Mouse (Mus musculus): ENCODE data around the gene Smarcc1. TPM values are rescaled to one million over a fixed set of nuclear protein-coding genes. Genes with fewer than 3 reads are reported as not detected.
A peak's percentile ranks its signal among the peaks of the same experiment; 100 is the strongest.
"Not testable (repeated sequence)": the region's sequence is repeated elsewhere in the genome, so short reads cannot be mapped to it uniquely, and the experiment has no call there.

Gene Smarcc1
- 190 and 193 TPM in 2 replicates for polyA plus RNA-seq (2014; fragmentation: Nextera tagmentation; extraction: Ambion mirVana)

GRCm38 (mm10) chr9:110116977-110117778 is at the start of gene Smarcc1:
Gene Smarcc1 (plus strand): TSS chr9:110117708.
- peak; percentile 94 for ATAC-seq (replicated peaks; ENCODE audit: insufficient number of reproducible peaks, low FRiP score, low TSS enrichment, low read depth)
- Histone ChIP-seq H3K4me3 (ENCODE audit: low read depth, low read length) (peak within 1 kb of the TSS; percentile 67), H3K36me3 (replicated peaks; ENCODE audit: control insufficient read depth, insufficient read depth, low read depth, low read length) (no peaks in the 10 kb centered on the region), H3K9ac (replicated peaks; ENCODE audit: low read length) (peak within 1 kb of the TSS; percentile 91), H3K9me3 (replicated peaks; ENCODE audit: control insufficient read depth, low read length) (no peaks in the 10 kb centered on the region), H3K4me1 (ENCODE audit: control insufficient read depth, insufficient read depth, low read length) (peaks cover 3% of the 10 kb centered on the region; the same call in 1 of the 2 replicates), H3K4me2 (ENCODE audit: low read depth, low read length) (peak within 1 kb of the TSS; percentile 73), H3K27ac (replicated peaks; ENCODE audit: low read depth, low read length) (peak within 1 kb of the TSS; percentile 94), H3K27me3 (ENCODE audit: control insufficient read depth, insufficient read depth, low read length) (no peaks in the 10 kb centered on the region)
- WGBS, result under 1% methylated on average over 78 of the region's 79 CpGs
- DNase-seq (ENCODE audit: low spot score), result peak; percentile 94

- DNase-seq (ENCODE audit: low spot score) (no peak), ATAC-seq (replicated peaks; ENCODE audit: insufficient number of reproducible peaks, low FRiP score, low TSS enrichment, low read depth) (no peak)
- Histone ChIP-seq H3K27me3 (ENCODE audit: control insufficient read depth, insufficient read depth, low read length) (no peaks in the 10 kb centered on the region), H3K9ac (replicated peaks; ENCODE audit: low read length) (no peak overlapping the region), H3K4me3 (ENCODE audit: low read depth, low read length) (no peak overlapping the region), H3K4me2 (ENCODE audit: low read depth, low read length) (no peak overlapping the region), H3K27ac (replicated peaks; ENCODE audit: low read depth, low read length) (no peak overlapping the region), H3K36me3 (replicated peaks; ENCODE audit: control insufficient read depth, insufficient read depth, low read depth, low read length) (no peaks in the 10 kb centered on the region; the same call in 1 of the 2 replicates), H3K4me1 (ENCODE audit: control insufficient read depth, insufficient read depth, low read length) (no peaks in the 10 kb centered on the region), H3K9me3 (replicated peaks; ENCODE audit: control insufficient read depth, low read length) (no peaks in the 10 kb centered on the region)
- WGBS, result 89% methylated on average over 6 of the region's 6 CpGs
Observed at GRCm38 (mm10) chr9:110068745-110069144, 48.8 kb upstream of the Smarcc1 start.

- no peak overlapping the region for H3K4me2 ChIP-seq (ENCODE audit: low read depth, low read length)
- H3K9ac ChIP-seq (replicated peaks; ENCODE audit: low read length), result no peak overlapping the region
- H3K36me3 ChIP-seq (replicated peaks; ENCODE audit: control insufficient read depth, insufficient read depth, low read depth, low read length), result no peaks in the 10 kb centered on the region; the same call in 1 of the 2 replicates
- H3K4me1 ChIP-seq (ENCODE audit: control insufficient read depth, insufficient read depth, low read length), result no peaks in the 10 kb centered on the region
- ATAC-seq (replicated peaks; ENCODE audit: insufficient number of reproducible peaks, low FRiP score, low TSS enrichment, low read depth), result no peak
- no peaks in the 10 kb centered on the region for H3K27me3 ChIP-seq (ENCODE audit: control insufficient read depth, insufficient read depth, low read length)
- no peak overlapping the region for H3K27ac ChIP-seq (replicated peaks; ENCODE audit: low read depth, low read length)
- 87% methylated on average over 9 of the region's 9 CpGs for WGBS
- no peak for DNase-seq (ENCODE audit: low spot score)
- H3K4me3 ChIP-seq (ENCODE audit: low read depth, low read length), result no peak overlapping the region
- H3K9me3 ChIP-seq (replicated peaks; ENCODE audit: control insufficient read depth, low read length), result no peaks in the 10 kb centered on the region
Observed at GRCm38 (mm10) chr9:110070358-110070757, 47.1 kb upstream of the Smarcc1 start.

- Histone ChIP-seq H3K36me3 (replicated peaks; ENCODE audit: control insufficient read depth, insufficient read depth, low read depth, low read length) (no peaks in the 10 kb centered on the region; the same call in 1 of the 2 replicates), H3K4me1 (ENCODE audit: control insufficient read depth, insufficient read depth, low read length) (no peaks in the 10 kb centered on the region), H3K9me3 (replicated peaks; ENCODE audit: control insufficient read depth, low read length) (no peaks in the 10 kb centered on the region), H3K27ac (replicated peaks; ENCODE audit: low read depth, low read length) (no peak overlapping the region), H3K27me3 (ENCODE audit: control insufficient read depth, insufficient read depth, low read length) (no peaks in the 10 kb centered on the region), H3K4me2 (ENCODE audit: low read depth, low read length) (no peak overlapping the region), H3K9ac (replicated peaks; ENCODE audit: low read length) (no peak overlapping the region), H3K4me3 (ENCODE audit: low read depth, low read length) (no peak overlapping the region)
- ATAC-seq (replicated peaks; ENCODE audit: insufficient number of reproducible peaks, low FRiP score, low TSS enrichment, low read depth), result no peak
- 86% methylated on average over 4 of the region's 4 CpGs for WGBS
- no peak for DNase-seq (ENCODE audit: low spot score)
Observed at GRCm38 (mm10) chr9:110071011-110071410, 46.5 kb upstream of the Smarcc1 start.

GRCm38 (mm10) chr9:110071843-110072242 is 45.7 kb upstream of the Smarcc1 start:
- Histone ChIP-seq H3K9me3 (replicated peaks; ENCODE audit: control insufficient read depth, low read length) (no peaks in the 10 kb centered on the region), H3K27ac (replicated peaks; ENCODE audit: low read depth, low read length) (no peak overlapping the region), H3K36me3 (replicated peaks; ENCODE audit: control insufficient read depth, insufficient read depth, low read depth, low read length) (peaks cover 1% of the 10 kb centered on the region; the same call in 1 of the 2 replicates), H3K4me1 (ENCODE audit: control insufficient read depth, insufficient read depth, low read length) (no peaks in the 10 kb centered on the region), H3K4me2 (ENCODE audit: low read depth, low read length) (no peak overlapping the region), H3K27me3 (ENCODE audit: control insufficient read depth, insufficient read depth, low read length) (no peaks in the 10 kb centered on the region), H3K4me3 (ENCODE audit: low read depth, low read length) (no peak overlapping the region), H3K9ac (replicated peaks; ENCODE audit: low read length) (no peak overlapping the region)
- 4% methylated on average over 1 of the region's 1 CpGs for WGBS
- ATAC-seq (replicated peaks; ENCODE audit: insufficient number of reproducible peaks, low FRiP score, low TSS enrichment, low read depth) (no peak), DNase-seq (ENCODE audit: low spot score) (peak; percentile 81)

- not testable (repeated sequence) for H3K4me1 ChIP-seq (ENCODE audit: control insufficient read depth, insufficient read depth, low read length); H3K27me3 ChIP-seq (ENCODE audit: control insufficient read depth, insufficient read depth, low read length); DNase-seq (ENCODE audit: low spot score); H3K9ac ChIP-seq (replicated peaks; ENCODE audit: low read length); ATAC-seq (replicated peaks; ENCODE audit: insufficient number of reproducible peaks, low FRiP score, low TSS enrichment, low read depth); H3K4me3 ChIP-seq (ENCODE audit: low read depth, low read length); H3K4me2 ChIP-seq (ENCODE audit: low read depth, low read length); H3K27ac ChIP-seq (replicated peaks; ENCODE audit: low read depth, low read length); H3K36me3 ChIP-seq (replicated peaks; ENCODE audit: control insufficient read depth, insufficient read depth, low read depth, low read length); H3K9me3 ChIP-seq (replicated peaks; ENCODE audit: control insufficient read depth, low read length)
- WGBS, result 78% methylated on average over 4 of the region's 7 CpGs
Observed at GRCm38 (mm10) chr9:110076468-110076867, 41.0 kb upstream of the Smarcc1 start.

GRCm38 (mm10) chr9:110081066-110081465 is 36.4 kb upstream of the Smarcc1 start:
- no peak overlapping the region for H3K4me3 ChIP-seq (ENCODE audit: low read depth, low read length)
- DNase-seq (ENCODE audit: low spot score), result no peak
- no peaks in the 10 kb centered on the region for H3K9me3 ChIP-seq (replicated peaks; ENCODE audit: control insufficient read depth, low read length)
- ATAC-seq (replicated peaks; ENCODE audit: insufficient number of reproducible peaks, low FRiP score, low TSS enrichment, low read depth), result no peak
- peaks cover 15% of the 10 kb centered on the region for H3K36me3 ChIP-seq (replicated peaks; ENCODE audit: control insufficient read depth, insufficient read depth, low read depth, low read length)
- WGBS, result 82% methylated on average over 3 of the region's 3 CpGs
- H3K4me2 ChIP-seq (ENCODE audit: low read depth, low read length), result no peak overlapping the region
- no peak overlapping the region for H3K27ac ChIP-seq (replicated peaks; ENCODE audit: low read depth, low read length)
- no peaks in the 10 kb centered on the region for H3K4me1 ChIP-seq (ENCODE audit: control insufficient read depth, insufficient read depth, low read length)
- no peaks in the 10 kb centered on the region for H3K27me3 ChIP-seq (ENCODE audit: control insufficient read depth, insufficient read depth, low read length)
- H3K9ac ChIP-seq (replicated peaks; ENCODE audit: low read length), result no peak overlapping the region

GRCm38 (mm10) chr9:110084201-110084964 is 33.1 kb upstream of the Smarcc1 start:
- Histone ChIP-seq H3K27me3 (ENCODE audit: control insufficient read depth, insufficient read depth, low read length) (no peaks in the 10 kb centered on the region), H3K4me3 (ENCODE audit: low read depth, low read length) (no peak overlapping the region), H3K36me3 (replicated peaks; ENCODE audit: control insufficient read depth, insufficient read depth, low read depth, low read length) (peaks cover 36% of the 10 kb centered on the region), H3K4me1 (ENCODE audit: control insufficient read depth, insufficient read depth, low read length) (no peaks in the 10 kb centered on the region), H3K9me3 (replicated peaks; ENCODE audit: control insufficient read depth, low read length) (no peaks in the 10 kb centered on the region), H3K9ac (replicated peaks; ENCODE audit: low read length) (no peak overlapping the region), H3K4me2 (ENCODE audit: low read depth, low read length) (no peak overlapping the region), H3K27ac (replicated peaks; ENCODE audit: low read depth, low read length) (no peak overlapping the region)
- 92% methylated on average over 25 of the region's 25 CpGs for WGBS
- DNase-seq (ENCODE audit: low spot score) (no peak), ATAC-seq (replicated peaks; ENCODE audit: insufficient number of reproducible peaks, low FRiP score, low TSS enrichment, low read depth) (no peak)
